Mouse (Mus musculus) cerebellum, adult 11-12 months (tissue): Measurements from ENCODE around the gene Stt3a.

Experiments
- DNase-seq: peaks from one replicate; pipeline ENCODE4 v3.0.0; 2022

The Stt3a gene

DNA sequence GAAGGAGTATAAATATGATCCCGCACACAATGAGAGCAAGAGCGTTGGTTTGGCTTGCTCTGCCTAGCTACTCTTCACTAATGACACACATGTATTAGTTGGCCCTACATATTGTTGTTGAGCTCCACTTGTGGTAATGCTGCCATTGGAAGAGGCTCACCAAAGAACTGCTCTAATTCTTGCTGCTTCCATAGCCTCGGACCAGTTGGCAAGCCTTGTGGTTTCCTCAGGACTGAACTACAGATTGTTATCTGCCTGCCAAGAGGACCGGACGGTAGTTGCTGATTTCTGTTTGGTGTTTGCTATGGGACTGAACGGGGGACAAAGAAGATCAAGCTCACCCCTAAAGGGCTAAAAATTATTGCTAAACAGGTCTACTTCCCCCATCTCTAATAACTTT lies 60.2 kb downstream of the Stt3a start:
- no peak for DNase-seq

DNA sequence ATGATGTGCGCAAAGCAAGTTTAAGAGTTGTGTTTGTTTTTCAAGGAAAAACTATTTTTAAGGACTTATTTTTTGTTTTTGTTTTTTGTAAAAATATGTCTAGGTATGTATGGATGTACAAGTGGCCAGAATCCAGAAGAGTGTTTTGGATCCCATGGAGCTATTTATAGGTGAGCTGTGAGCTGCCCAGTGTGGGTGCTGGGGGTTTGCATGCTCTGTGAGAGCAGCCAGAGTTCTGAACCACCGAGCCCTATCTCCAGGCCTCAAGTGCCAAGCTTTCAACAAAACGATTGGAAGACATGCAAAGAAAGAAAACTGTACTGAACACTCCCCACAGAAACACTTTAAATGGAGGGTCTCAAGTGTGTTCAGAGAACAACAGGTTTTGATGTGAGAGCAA lies 61.6 kb downstream of the Stt3a start:
- DNase-seq = no peak

DNA sequence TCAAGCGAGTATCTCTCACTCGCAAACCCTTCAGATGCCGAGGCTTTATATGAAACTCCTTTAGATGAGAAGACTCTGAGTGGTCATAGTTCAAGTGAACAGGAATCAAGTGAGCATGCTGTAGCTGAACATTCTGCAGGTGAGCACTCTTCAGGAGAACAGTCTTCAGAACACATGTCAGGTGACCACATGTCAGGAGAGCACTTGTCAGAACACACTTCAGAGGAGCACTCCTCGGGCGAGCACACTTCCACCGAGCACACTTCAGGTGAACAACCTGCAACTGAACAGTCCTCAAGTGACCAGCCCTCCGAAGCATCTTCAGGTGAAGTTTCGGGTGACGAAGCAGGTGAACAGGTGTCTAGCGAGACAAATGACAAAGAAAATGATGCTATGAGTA lies 73.2 kb downstream of the Stt3a start:
- DNase-seq = no peak

DNA sequence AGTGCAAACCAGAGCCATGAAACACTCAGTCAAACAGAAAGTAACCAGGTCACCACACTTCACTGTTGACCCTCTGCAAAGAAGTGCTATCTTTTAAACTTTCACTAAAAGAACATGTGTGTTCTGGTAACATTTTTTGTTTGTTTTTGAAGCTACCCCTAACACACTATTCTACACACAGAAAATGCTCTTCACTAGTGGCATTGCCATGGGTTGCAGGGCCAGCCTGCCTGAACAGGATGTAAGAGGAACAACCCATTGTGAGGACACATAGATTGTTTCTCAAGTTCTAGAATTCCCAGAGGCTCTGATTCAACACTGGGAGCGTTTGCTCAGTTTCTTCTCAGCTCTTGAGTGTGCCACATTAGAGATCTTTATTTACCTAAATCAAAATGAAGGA lies 74.6 kb downstream of the Stt3a start, which contains the start of gene Acrv1:
TSS of gene Acrv1 (plus strand) at position 301 of the 400 bp plus-strand sequence.
- DNase-seq = no peak

DNA sequence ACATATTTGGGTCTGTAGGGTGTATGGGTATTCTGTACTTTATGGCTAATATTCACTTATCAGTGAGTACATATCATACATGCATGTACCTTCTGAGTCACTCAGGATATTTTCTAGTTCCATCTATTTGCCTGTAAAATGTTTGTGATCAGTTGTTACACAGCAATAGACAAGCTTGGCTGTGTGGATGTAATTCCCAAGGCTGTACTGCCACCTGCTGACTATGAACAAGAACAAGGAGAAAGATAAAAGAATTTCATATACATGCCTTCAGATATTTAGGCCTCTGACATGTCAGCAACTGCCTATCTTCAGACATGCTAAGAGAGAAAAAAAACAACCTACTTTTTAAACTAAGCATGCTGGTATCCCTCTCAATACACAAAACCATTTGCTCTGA lies 80.2 kb downstream of the Stt3a start:
- no peak for DNase-seq

DNA sequence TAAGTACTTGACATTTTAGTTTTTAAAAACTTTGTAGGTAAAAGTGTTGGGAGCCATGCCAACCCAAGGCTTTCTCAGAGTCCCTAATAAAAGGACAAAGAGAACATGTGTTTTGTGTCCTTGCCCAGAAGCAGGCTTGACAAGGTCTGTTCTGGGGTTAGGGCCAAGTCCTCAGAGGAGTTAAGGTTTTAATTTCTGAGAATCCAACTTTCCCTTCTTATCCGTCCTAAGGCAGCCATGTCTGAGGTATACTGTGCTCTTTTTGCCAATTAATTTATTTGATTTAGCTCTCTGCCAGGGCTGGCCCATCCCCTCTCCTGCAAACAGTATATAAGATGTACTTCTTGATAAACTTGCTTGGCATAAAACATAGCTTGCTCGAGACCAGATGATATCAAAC lies 86.1 kb downstream of the Stt3a start:
- DNase-seq = no peak
